Mouse (Mus musculus) erythroblast, embryonic 14.5 days (primary cell): ENCODE results near the gene Nppa.

Experiments used
- GATA1 ChIP-seq: IDR thresholded peaks from 2 replicates; pipeline ENCODE4 v1.6.1; 2012; ENCODE audit warnings: low read length, inconsistent platforms, mixed read lengths
- TAL1 ChIP-seq: IDR thresholded peaks from 3 replicates; pipeline ENCODE4 v1.6.1; 2012; ENCODE audit warnings: low read length, inconsistent platforms, mixed read lengths

- TF ChIP-seq TAL1: no peak
- no peak for TF ChIP-seq GATA1
These were observed at the start of gene Nppa for GRCm38 (mm10) chr4:148000202-148000772.
